Mouse (Mus musculus): ENCODE data around the gene Ggact.

Ggact gene

DNA sequence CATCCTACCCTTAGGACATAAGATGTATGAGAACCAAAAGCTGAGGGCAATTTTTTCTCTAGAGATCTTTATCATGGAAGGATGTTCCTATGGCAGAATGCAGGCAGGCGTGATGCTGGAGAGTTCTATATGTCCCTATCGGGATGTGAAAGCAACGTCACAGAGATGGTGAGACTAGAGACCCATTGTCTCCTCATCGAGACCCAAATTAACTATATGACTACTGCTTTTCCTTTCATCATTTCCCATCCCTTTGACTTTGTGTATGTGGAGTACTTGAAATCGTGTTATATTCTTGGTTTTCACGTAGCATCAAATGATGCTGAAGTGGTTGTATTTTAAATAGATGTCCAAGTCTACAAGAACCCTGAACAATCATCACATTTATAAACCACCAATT lies at the start of gene Ggact:
Ggact (minus strand) TSS at position 101 of the 400 bp plus-strand sequence.
- no peak for DNase-seq

GRCm38 (mm10) chr14:122957941-122958340 lies 44.4 kb upstream of the Ggact start:
- DNase-seq: peak; percentile 96

DNA sequence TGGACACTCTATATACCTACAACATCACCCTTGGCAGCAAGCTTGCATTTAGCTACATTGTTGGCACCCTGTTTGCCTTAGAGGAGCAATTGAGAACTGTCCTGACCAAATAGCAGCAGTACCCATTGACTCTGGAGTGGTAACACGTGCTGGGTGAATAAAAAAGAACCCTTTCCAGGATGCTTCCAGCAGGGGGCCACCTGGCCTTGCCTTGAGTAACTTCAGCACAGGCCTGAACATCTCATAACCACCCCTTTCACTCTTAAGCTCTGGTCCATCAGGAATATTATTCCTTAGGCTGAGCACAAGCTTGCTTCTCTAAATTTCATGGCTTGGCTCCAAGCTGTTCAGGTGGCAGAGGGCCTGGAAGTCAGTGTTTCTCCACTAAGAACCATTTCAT lies 39.8 kb upstream of the Ggact start:
- DNase-seq: peak; percentile 48

GRCm38 (mm10) chr14:122952556-122952955 lies 39.0 kb upstream of the Ggact start:
- DNase-seq: no peak

DNA sequence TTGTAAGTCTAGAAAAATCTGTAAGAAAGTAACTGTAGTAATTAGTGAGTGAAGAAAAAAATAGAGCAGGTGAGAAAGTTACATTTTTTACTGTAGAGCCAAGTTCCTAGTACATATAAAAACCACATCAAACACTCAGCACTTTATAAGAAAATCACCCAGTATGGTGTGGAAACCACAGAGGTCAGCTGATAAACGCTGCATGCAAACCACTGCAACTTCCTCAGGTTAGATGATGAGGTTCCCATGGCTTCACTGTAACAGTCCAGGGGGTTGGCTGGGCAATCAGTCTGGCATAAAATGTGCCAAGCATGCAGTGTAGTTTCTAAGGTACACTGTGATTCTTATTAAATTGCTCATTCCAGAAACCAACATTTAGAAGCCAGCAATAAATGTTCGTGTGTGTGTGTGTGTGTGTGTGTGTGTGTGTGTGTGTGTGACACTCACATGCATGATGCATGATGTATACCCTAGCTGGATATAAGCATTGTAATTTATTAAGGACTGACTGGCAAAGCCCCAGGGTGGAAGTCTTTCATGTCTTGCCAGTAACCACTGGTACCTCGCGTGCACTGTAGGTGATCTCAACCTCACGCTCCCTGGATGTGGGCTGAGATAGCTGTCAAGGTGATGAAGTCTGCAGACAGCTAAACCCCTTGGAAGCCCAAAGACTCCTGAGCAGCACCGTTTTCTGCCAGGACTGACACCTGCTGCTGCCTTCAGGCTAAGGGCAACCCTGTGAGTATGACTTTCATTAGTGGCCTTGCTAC lies 38.3 kb upstream of the Ggact start:
- DNase-seq: no peak

GRCm38 (mm10) chr14:122950915-122951314 lies 37.4 kb upstream of the Ggact start:
- no peak for DNase-seq

DNA sequence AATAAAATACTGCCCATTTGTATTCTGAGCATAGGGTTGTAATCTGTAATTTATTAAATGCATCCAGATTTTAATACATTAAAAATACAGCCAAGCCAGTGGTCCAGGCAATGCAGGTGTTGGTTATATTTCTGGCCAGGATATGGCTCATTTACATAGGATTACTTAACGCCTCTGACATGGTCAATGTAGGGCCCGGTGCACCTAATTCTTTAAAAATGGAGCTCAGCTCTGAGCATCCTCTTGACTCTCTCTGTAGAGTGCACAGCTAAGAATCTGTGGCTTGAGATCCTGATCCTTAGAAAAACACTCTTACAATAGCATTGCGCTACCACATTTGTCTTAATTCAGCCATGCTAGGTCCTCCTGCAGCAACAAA lies 29.9 kb upstream of the Ggact start:
- no peak for DNase-seq

- DNase-seq: no peak
These were observed 29.4 kb upstream of the Ggact start for GRCm38 (mm10) chr14:122942757-122943474.

DNA sequence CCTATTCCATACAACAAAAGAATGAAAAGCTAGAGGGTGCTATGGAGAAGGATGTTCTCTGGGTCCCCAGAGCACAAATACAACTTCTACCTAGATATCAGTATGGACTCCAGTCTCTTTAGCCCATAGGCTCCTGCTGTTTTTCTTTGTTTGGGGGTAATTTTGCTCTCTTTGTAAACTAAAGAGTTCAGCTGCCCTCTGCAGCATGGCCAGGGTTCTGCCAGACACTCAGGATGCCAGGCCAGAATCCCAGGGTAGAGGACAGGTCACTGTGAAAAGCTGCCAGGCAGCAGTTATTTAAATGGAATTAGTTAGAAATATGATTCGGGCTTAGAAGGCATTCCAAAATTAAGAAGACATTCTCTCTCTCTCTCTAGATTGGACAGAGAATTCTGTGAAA lies 22.9 kb upstream of the Ggact start:
- peak; percentile 32 for DNase-seq

DNA sequence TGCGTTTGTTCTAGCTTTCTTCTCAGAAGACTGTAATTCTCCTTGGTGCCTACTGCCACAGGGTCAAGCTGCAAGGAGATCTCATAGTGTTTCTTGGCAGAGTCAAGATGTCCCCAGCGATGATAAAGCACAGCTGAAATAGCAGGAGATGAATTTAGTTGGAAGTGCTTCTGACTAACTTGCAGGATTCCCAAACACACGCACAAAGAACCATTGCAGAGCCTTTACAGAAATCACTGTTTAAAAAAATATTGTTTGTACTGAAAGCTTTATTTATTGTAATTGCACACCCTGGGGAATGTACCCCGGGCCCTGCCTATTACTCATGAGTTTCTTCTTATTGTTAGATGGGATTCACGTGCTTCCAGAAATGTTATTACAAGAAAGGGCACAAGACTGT lies 6.5 kb upstream of the Ggact start:
- no peak for DNase-seq

DNA sequence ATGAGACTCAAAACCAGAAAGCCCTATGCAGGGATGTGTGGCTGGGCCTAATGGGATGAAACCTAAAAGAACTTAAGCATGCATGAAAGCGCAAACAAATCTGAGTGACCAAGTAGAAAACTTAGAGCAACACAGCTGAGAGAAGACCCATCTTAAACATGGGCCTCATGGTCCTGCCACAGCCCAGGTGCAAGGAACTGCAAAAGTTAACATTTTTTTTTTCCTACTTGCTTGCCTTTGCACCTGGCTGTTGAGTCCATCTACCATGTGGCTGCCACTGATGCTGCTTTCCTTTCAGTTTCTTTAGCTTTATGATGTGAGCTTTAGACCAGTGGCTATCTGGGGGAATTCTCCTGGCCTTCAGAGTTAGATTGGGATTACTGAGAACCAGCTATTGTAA lies 4.1 kb upstream of the Ggact start:
- DNase-seq: no peak

- DNase-seq: peak; percentile 80
These were observed 602 bp downstream of the Ggact start for GRCm38 (mm10) chr14:122912812-122913498.

DNA sequence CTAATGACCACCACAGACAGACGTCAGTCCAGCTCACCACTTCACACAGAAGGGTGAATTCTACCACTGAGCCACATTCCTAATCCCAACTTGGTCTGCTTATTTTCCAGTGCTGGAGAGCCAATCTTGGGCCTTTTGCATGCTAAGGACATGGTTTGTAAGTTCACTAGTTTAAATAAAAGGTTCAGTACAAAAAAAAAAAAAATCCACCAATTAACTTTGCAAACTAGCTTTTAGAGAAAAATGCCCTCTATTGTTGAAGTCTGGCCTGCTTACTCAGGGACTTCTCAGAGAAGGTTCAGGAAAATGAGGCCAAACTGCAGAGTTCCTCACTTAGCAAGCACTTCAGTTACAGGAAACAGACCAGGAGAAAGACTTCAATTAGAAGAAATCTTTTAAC lies 1.4 kb downstream of the Ggact start:
- DNase-seq: no peak

DNA sequence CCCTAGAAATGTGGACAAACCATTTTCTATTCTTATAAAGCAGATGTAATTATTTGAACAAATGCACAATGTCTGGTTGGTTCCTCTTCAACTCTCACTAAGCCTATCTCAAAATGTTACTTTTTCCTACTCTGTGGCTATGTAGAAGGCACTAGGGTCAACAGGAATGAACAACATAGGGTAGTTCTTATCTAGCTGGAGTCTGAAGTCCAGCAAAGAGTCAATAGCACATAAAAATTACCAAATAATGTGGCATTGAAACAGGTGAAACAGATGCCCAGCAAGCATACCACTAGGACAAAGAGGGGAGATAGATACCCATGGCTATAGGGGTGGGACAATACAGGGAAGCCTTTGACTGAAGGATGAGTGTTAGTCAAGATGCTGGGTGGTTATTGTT lies 2.3 kb downstream of the Ggact start:
- DNase-seq: no peak

DNA sequence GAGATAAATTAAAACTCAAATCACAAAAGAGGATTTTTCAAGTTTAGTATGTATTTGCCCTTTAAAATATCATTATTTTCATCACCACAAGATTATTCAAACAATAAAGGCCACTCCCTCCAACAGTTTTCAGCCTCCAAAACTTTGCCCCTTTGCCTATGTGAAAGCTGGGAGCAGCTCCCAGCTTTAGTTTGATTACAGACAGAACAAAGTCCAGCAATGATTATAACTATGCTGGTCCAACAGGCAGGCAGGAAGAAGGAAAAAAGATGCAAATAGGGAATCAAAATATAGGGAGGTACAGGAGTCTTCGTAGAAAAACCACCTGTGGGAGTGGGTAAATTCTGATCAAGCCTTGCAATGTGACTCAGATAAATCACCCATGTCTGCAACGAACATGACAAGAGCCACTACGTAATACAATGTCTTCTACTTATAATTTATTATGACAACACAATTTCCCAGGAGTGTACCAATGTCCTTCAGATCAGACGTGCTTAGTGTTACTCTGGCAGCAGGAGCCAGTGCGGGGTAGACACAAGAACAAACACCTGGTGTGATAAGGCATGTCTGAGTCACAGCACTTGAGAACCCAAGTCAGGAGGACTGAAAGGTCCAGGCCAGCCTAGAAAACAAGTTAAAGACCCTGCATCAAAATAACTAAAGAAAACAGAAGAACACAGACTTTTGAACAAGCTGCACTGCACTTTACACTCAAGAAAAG lies 4.0 kb downstream of the Ggact start:
- DNase-seq: no peak

GRCm38 (mm10) chr14:122908075-122908474 lies 5.5 kb downstream of the Ggact start:
- DNase-seq: no peak

- no peak for DNase-seq
These were observed 8.6 kb downstream of the Ggact start for GRCm38 (mm10) chr14:122905007-122905406.

- DNase-seq: no peak
These were observed 9.6 kb downstream of the Ggact start for GRCm38 (mm10) chr14:122903923-122904351.

DNA sequence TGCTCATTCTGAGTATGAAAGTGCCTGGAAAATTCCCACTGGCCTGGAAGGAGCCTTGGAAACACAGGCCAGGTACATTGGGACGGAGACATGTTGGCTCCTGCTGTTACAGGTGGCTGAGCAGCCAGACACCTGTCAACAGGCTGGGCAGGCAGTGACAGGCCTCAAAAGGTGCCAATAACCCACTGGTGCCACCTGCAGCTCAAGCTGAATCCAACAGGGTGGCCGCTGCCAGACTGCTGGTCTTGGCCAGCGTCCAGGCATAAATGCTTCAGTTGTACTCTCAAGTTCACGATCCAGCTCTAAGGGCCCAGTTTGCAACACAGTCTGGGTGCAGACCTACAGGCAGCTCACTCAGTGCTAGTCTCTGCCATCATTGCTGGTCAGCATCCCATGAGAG lies 10.7 kb downstream of the Ggact start:
- peak; percentile 95 for DNase-seq

DNA sequence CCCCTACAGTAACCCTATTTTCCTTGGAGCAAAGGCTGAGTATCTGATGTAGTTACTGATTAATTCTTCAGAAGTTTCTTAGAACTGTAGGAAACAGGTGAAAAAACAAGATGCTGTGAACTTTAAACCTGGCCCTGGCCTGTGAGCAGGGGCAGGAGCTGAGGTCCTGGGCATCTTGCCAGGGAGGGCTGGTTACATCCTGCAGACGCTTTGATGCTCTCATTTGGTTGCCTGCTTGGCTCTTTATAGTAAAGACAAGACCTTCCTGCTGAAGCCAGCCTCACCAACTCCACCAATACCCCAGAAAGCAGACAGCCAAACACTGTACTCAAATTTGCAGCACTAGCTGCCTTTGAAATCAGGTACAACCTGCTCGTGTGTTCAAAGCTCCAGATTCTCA lies 11.4 kb downstream of the Ggact start:
- peak; percentile 67 for DNase-seq

GRCm38 (mm10) chr14:122901715-122902114 lies 11.8 kb downstream of the Ggact start:
- no peak for DNase-seq

GRCm38 (mm10) chr14:122901177-122901576 lies 12.4 kb downstream of the Ggact start:
- no peak for DNase-seq

DNA sequence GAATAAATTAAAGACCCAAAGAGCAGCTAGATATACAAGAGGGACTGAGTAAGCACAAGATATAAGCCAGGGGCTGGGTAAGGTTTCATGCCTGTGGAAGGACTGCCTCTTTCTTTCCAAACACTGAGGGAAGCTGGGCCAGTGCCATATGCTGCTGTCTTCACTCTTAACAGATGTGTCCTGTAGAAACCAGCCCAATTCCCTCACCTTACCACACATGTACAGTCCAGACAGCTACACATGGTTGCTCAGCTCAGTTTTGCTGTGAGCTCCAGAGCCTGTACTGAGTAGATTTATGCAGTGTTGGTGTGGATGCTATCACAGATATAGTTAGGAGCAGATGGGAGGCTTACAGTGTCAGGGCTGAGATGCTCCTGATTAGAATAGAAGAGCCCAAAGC lies 12.9 kb downstream of the Ggact start:
- DNase-seq: no peak

Measured in cerebellum, adult 11 months (tissue).